Mouse (Mus musculus) mesoderm, embryonic 11.5 days (tissue): ENCODE data around the gene Pkp3.

Experiments used
- DNase-seq: peaks from one replicate; pipeline ENCODE4 v3.0.0-alpha.2; 2012; ENCODE audit warnings: low read depth, low spot score

Pkp3 gene

GRCm38 (mm10) chr7:141093950-141094349, 15.9 kb downstream of the Pkp3 start:
- DNase-seq, result no peak

GRCm38 (mm10) chr7:141094487-141095205, 16.6 kb downstream of the Pkp3 start:
- no peak for DNase-seq

GRCm38 (mm10) chr7:141096021-141096420, 18.0 kb downstream of the Pkp3 start:
- no peak for DNase-seq

GRCm38 (mm10) chr7:141096649-141097056, 18.6 kb downstream of the Pkp3 start:
- DNase-seq, result no peak

GRCm38 (mm10) chr7:141097177-141097576, 19.2 kb downstream of the Pkp3 start:
- DNase-seq, result no peak

GRCm38 (mm10) chr7:141099911-141100691, 22.1 kb downstream of the Pkp3 start, which contains the start of gene Sigirr:
Gene Sigirr (minus strand): TSS chr7:141100572.
- DNase-seq, result peak; percentile 30

GRCm38 (mm10) chr7:141103161-141103560, 25.1 kb downstream of the Pkp3 start:
- DNase-seq, result no peak

GRCm38 (mm10) chr7:141115874-141116273, 37.9 kb downstream of the Pkp3 start:
- DNase-seq, result no peak

GRCm38 (mm10) chr7:141117636-141118035, 39.6 kb downstream of the Pkp3 start, which contains the start of gene Ano9:
Gene Ano9 (minus strand): TSS chr7:141117806.
- DNase-seq, result no peak

DNA sequence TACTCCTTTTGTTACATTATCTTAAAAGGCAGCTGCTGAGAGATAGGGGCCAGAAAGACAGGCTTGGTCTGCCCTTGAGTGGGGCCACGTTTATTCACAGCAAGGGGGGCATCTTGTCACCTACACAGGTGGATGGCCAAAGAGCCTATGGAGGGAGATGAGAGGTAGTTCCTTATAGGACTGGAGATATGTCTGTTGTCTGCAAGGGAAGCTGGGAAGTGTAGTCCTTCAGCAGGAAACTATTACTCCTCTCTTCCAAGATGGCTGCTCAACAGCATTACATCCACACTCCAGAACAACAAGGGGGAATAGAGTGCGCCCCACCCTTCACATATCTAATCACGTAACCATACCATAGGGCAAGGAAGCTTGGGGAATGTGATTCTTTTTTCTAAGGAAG, 41.5 kb downstream of the Pkp3 start:
- DNase-seq, result no peak

DNA sequence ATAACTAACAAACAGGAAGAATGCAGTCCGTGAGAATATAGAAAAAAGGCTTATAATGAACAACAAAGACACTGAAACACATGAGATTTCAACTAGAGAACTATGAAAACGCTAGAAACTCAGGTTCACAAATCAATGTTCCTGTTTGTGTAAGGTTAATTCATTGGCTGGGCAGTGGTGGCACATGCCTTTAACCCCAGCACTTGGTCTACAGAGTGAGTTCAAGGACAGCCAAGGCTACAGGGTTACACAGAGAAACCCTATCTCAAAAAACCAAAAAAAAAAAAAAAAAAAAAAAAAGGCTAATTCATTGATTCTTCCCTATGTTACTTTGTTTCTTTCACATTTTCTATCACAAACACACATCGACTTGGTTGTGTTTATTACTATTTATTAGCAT, 42.6 kb downstream of the Pkp3 start:
- DNase-seq, result no peak

DNA sequence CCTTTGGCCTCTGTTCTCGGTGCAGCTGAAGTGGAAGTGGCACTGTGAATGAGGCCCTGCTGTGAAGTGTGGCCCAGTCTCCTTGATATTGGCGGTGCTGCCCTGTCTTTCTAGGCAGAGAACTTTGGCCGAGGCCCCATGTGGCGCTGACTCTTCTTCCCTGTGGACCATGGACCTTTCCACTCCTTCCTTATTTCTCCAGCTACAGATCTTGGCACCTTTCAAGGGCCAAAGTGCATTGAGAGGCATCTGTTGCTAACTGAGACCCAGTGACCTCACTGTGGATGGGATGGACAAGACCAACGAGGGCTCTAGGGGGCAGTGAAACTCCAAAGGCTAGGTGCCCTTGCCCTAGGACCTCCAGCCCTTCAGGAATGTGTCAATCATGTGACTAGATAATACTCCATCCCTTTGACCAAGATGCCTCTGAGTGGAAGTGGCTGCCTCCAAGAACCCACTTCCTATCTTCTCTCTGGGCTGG, 43.1 kb downstream of the Pkp3 start:
- DNase-seq, result no peak

GRCm38 (mm10) chr7:141122245-141122644, 44.2 kb downstream of the Pkp3 start, which contains the start of gene Ptdss2:
Gene Ptdss2 (plus strand): TSS chr7:141122382.
- peak; percentile 23 for DNase-seq

DNA sequence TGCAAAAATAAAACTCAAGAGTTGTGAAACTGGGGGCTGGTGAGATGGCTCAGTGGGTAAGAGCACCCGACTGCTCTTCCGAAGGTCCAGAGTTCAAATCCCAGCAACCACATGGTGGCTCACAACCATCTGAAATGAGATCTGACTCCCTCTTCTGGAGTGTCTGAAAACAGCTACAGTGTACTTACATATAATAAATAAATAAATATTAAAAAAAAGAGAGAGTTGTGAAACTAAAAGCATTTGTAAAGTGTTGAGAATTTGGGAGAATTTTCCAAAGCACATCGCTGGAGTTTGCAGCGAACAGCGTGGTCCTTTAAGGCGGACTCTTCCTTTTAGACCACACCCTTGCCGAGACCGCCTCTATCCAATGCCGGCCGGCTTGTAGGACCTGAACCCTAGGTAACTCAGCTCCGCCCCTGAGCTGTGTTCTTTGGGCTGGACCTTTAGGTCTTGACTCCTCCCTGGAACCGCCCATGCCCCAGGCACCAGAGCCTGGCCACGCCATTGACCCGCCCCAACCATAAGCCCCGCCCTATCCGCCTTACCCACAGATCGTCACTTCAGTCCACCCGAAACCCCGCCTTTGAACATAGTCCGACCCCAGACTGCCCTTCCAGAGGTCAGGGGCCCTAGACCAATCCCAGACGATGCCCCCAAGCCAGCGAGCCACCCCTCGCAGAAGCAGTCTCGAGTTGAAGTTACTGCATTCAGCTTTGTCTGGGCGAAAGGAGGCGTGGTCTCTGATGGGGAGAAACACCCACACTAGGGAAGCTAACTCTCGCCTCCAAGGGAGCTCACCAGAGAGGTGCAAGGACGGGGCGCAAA, 44.9 kb downstream of the Pkp3 start:
- peak; percentile 97 for DNase-seq

- no peak for DNase-seq
These were observed 45.5 kb downstream of the Pkp3 start for GRCm38 (mm10) chr7:141123517-141123856.

GRCm38 (mm10) chr7:141131024-141131820, 53.2 kb downstream of the Pkp3 start:
- DNase-seq, result peak; percentile 96

DNA sequence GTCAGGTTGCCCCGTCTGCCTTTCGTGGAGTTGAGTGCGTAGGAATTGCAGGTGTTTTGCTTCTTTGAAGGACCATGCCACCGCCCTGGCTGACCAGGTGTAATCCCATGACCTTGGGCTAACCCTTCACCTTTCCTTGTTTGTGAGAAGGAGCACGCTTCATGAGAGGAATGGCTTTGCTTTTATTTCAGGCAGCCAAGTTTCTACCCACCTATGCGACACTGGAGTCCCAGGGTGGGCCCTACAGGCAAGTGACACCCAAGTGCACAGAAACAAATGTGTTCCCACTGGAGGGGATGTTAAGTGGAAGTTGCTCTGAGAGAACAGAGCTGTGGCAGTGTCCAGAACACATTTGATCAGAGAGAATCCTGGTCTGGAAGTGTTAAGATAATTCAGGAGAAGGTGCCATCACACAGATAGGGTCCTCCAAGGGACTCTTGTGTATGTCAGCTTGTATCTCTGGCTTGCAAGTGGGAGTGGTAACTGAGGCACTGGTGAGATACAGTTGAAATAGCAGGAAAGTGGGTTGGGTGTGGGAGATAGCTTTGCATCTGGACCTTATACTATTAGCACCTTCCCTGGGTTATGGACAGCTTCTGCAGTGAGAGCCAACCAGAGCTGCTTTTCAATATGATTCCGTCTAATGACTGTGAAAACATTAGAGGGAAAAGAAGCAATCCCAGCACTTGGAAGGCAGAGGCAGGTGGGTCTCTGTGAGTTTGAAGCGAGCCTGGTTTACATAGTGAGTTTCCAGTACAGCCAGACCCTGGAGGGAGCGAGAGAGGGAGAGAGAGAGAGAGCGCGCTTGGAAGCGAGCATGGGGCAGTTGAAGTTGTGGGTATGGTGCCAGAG, 54.1 kb downstream of the Pkp3 start:
- DNase-seq, result no peak
